Mouse (Mus musculus) forebrain, postnatal 0 days (tissue): ENCODE measurements around the gene Negr1. TPM values are rescaled to one million over a fixed set of nuclear protein-coding genes. Genes with fewer than 3 reads are reported as not detected.

Source experiments
- ATAC-seq: fragments of 200-750 bp; cut with Nextera tagmentation; 2 replicates; pipeline ENCODE4 v1.8.0; 2017; ENCODE audit warnings: mild to moderate bottlenecking, moderate library complexity
- DNase-seq: peaks from one replicate; pipeline ENCODE4 v3.0.0-alpha.2; 2015
- H3K27ac ChIP-seq: fragments of 300-500 bp; sonication (generic); 2 replicates; pipeline ENCODE4 v1.5.1; 2014; ENCODE audit warnings: low read depth, mild to moderate bottlenecking, antibody characterized with exemption, low read length, moderate library complexity, mixed read lengths
- H3K27me3 ChIP-seq: fragments of 300-500 bp; sonication (generic); 2 replicates; pipeline ENCODE4 v1.6.1; 2014; ENCODE audit warnings: mild to moderate bottlenecking, low read length, mixed read lengths; ENCODE audit not compliant: insufficient read depth
- H3K36me3 ChIP-seq: fragments of 300-500 bp; sonication (generic); 2 replicates; pipeline ENCODE4 v1.6.1; 2014; ENCODE audit warnings: mild to moderate bottlenecking, moderate library complexity; ENCODE audit not compliant: insufficient read depth
- H3K4me1 ChIP-seq: fragments of 300-500 bp; sonication (generic); 2 replicates; pipeline ENCODE4 v1.6.1; 2014; ENCODE audit warnings: antibody characterized with exemption; ENCODE audit not compliant: insufficient read depth
- H3K4me2 ChIP-seq: fragments of 300-500 bp; sonication (generic); 2 replicates; pipeline ENCODE4 v1.6.1; 2014; ENCODE audit warnings: low read depth, mild to moderate bottlenecking, moderate library complexity
- H3K4me3 ChIP-seq: fragments of 300-500 bp; sonication (generic); 2 replicates; pipeline ENCODE4 v1.5.1; 2014; ENCODE audit warnings: low read depth, low read length, mixed read lengths
- H3K9ac ChIP-seq: fragments of 300-500 bp; sonication (generic); 2 replicates; pipeline ENCODE4 v1.6.1; 2014; ENCODE audit warnings: mild to moderate bottlenecking
- H3K9me3 ChIP-seq: fragments of 300-500 bp; sonication (generic); 2 replicates; pipeline ENCODE4 v1.6.1; 2016; ENCODE audit warnings: low read length
- CTCF ChIP-seq: sonication (generic); IDR thresholded peaks from 2 replicates; pipeline ENCODE4 v1.5.1; 2016; ENCODE audit warnings: antibody characterized with exemption, control low read depth, low read depth
- WGBS: fragments of 180-500 bp; shearing (Covaris S2); extraction: QIAGEN DNeasy Blood & Tissue Kit; methylation state at CpG from one replicate; pipeline ENCODE4 v1.1.7; 2014; 5-methylcytosine and 5-hydroxymethylcytosine counted together
- polyA plus RNA-seq: library from polyadenylated mRNA; unstranded; fragments of >200 nt; fragmentation: Nextera tagmentation; extraction: Ambion mirVana; gene quantifications from 2 replicates; pipeline ENCODE4 v1.2.1, GENCODE M21; 2015
- total RNA-seq: library from RNA; depleted of rRNA; stranded (reverse); fragments of >200 nt; gene quantifications from 2 replicates; pipeline ENCODE4 v1.2.3, GENCODE M21; 2014

The Negr1 gene
- total and polyA plus RNA-seq, 2 experiments from 2014 or later = 65.0 to 205 TPM

DNA sequence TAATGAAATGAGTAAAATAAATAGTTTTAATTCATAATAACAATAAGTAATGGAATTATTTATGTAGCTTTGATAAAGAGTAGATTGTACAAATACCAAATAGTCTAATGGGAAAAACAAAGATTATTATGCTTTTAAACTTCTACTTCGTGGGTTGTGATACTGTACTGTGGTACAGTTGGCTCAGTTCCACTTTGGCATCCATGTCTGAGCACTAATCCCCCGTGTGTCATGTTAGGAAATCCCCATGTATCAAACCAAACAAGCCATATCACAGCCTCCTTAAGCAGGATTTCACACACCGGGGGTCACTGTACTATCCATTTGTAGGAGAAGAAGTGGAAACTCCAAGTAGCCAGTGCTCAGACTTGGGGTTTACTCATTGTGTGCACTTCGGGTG, 329.4 kb downstream of the Negr1 start:
- ATAC-seq = no peak
- Histone ChIP-seq H3K9me3 (no peaks in the 10 kb centered on the region), H3K4me1 (no peaks in the 10 kb centered on the region), H3K27ac (no peak overlapping the region), H3K36me3 (no peaks in the 10 kb centered on the region), H3K4me3 (no peak overlapping the region), H3K27me3 (no peaks in the 10 kb centered on the region), H3K4me2 (no peak overlapping the region), H3K9ac (no peak overlapping the region)
- DNase-seq = no peak
- 52% methylated on average over 4 of the region's 4 CpGs for WGBS
- TF ChIP-seq CTCF = no peak

DNA sequence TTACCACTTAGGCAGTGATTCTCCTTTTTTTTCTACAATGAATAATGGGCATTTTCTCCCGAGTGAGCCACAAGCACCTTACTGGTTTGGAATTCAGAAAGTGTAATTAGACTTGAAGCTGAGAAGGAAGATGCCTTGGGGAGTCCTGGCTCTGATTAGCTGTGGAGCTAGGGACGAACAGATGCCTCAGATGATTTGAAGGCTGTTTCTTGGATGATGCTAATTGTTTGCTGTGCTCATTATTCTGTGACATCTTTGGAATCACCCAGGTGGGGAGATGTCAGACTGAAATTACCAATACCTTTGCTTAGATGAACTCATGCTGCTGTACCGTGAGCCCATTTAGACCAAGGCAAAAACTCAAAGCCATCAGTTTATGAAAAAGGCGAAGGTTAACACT, 333.7 kb downstream of the Negr1 start:
- TF ChIP-seq CTCF = no peak
- H3K36me3 ChIP-seq = no peaks in the 10 kb centered on the region
- no peaks in the 10 kb centered on the region for H3K4me1 ChIP-seq
- 35% methylated on average over 4 of the region's 4 CpGs for WGBS
- H3K27ac ChIP-seq = 0 out of 2 replicates have a peak overlapping the region, but pooled peaks have one; percentile 9
- H3K9ac ChIP-seq = no peak overlapping the region
- no peaks in the 10 kb centered on the region for H3K27me3 ChIP-seq
- no peak for ATAC-seq
- H3K4me2 ChIP-seq = no peak overlapping the region
- H3K9me3 ChIP-seq = no peaks in the 10 kb centered on the region
- H3K4me3 ChIP-seq = no peak overlapping the region
- DNase-seq = no peak

DNA sequence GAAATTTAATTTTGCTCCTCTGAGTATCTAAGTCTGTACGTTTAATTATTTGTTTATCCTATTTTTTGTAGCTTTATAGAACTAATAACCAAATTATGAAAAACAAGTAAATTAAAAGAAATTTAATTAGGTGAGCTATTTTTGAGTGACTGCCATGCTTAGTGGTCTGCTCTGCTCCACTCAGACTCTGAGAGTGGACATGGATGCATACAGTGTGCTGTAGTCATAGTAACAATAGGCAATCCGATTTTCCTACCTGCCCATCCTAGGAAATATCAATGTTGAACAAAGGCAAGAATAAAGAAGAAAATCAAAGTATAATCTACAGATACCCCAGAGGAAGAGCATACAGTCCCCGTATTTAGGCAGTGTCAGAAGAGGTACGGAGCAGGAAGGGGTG, 334.5 kb downstream of the Negr1 start:
- Histone ChIP-seq H3K4me1 (no peaks in the 10 kb centered on the region), H3K9ac (no peak overlapping the region), H3K4me2 (no peak overlapping the region), H3K9me3 (no peaks in the 10 kb centered on the region), H3K27me3 (no peaks in the 10 kb centered on the region), H3K27ac (no peak overlapping the region), H3K4me3 (no peak overlapping the region), H3K36me3 (no peaks in the 10 kb centered on the region)
- TF ChIP-seq CTCF = no peak
- DNase-seq (no peak), ATAC-seq (no peak)
- WGBS = 79% methylated on average over 4 of the region's 4 CpGs

DNA sequence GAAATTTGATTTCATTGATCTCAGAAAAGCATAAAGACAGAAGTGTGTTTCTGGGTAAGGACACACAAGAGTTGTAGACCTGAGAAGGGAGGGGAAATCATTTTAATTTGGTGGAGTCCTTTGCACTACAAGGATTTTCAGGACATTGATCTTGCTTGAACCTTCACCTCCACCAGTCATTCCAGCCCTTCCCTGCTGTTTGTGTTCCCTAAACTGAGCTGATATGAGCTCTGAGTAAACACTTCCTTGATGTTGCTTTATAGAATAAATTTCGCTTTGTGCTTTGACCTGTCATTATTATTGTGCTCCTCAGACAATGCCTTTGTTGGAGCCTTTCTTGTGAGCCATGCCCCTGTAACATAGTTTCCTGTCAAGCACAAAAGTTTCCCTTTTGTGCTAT, 335.0 kb downstream of the Negr1 start:
- DNase-seq (no peak), ATAC-seq (no peak)
- 54% methylated on average over 1 of the region's 1 CpGs for WGBS
- Histone ChIP-seq H3K27ac (no peak overlapping the region), H3K4me1 (no peaks in the 10 kb centered on the region), H3K27me3 (no peaks in the 10 kb centered on the region), H3K4me2 (no peak overlapping the region), H3K36me3 (no peaks in the 10 kb centered on the region), H3K9me3 (no peaks in the 10 kb centered on the region), H3K9ac (no peak overlapping the region), H3K4me3 (no peak overlapping the region)
- no peak for TF ChIP-seq CTCF

DNA sequence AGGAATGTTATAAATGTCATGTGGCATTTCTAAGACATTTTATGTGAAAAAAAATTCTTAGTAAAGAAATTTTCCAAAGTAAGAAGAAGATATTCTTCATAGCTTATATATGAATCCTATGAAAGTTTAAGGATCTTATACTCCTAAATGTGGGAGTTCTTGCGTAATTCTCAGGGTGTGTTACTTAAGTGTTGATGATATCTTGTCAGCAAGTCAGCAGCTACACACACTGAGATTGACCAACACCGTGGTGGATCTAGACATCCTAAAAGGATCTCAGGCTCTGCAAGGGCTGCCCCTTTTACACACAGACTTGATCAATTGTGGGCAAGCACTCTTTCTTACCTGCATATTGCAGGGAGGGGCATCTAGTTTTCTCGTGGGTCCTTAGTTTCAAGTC, 339.5 kb downstream of the Negr1 start:
- 93% methylated on average over 3 of the region's 3 CpGs for WGBS
- no peak for TF ChIP-seq CTCF
- Histone ChIP-seq H3K4me3 (no peak overlapping the region), H3K4me1 (no peaks in the 10 kb centered on the region), H3K4me2 (no peak overlapping the region), H3K36me3 (no peaks in the 10 kb centered on the region), H3K27ac (no peak overlapping the region), H3K9ac (no peak overlapping the region), H3K9me3 (no peaks in the 10 kb centered on the region), H3K27me3 (no peaks in the 10 kb centered on the region)
- no peak for DNase-seq
- ATAC-seq = no peak

DNA sequence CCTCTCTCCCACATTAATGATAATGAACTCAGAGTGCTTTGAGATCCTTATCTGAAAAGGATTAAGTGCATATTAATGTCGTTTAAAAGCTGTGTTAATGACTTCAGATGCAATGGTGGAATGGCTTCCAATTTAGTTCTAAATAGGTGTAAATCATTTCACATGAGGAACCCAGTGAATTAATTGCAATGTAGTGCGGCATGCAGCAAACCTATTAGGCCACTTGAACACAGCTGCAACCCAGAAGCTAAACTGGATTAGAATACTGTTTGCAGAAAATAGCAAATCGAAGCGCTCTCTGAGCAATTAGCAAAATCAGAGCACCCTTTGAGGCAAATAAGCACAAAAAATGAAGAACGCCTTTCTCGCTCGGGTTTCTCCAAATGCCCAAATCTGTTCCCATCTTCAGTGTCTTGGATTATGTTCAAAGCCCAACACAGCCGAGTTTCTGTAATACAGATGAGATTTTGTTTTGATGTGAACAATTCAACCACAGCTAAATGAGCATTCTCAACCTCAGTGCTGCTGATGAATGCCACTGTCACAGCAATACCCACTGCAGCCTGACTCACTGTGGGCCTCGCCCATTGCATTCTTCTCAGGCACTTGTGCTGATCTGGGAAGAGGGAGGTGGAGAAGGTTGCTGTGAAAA, 342.5 kb downstream of the Negr1 start:
- no peaks in the 10 kb centered on the region for H3K9me3 ChIP-seq
- H3K4me3 ChIP-seq = no peak overlapping the region
- DNase-seq (peak; percentile 49), ATAC-seq (peak; percentile 85)
- WGBS = 13% methylated on average over 9 of the region's 9 CpGs
- no peak overlapping the region for H3K4me2 ChIP-seq
- H3K4me1 ChIP-seq = no peaks in the 10 kb centered on the region
- H3K27me3 ChIP-seq = no peaks in the 10 kb centered on the region
- no peak overlapping the region for H3K9ac ChIP-seq
- H3K27ac ChIP-seq = peak overlapping the region; percentile 60
- no peak for TF ChIP-seq CTCF
- no peaks in the 10 kb centered on the region for H3K36me3 ChIP-seq

DNA sequence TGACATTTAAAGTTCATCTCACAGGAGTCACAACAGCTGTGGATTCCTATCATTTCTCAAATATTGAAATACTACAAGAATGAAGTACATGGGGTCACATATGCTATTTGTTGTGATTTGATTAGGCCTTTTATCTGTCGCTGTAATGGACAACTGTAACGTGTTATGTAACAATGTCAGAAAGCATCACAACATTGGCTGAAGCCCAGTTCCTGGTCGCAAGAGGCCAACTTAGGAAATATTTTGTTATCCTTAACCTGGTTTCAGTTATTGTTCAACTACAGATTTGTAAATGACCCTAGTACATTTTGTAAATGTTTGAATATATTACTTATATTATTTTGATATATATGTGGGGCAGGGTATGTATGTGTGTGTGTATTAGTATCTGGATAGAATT, 351.2 kb downstream of the Negr1 start:
- WGBS = 80% methylated on average over 3 of the region's 3 CpGs
- ATAC-seq = no peak
- Histone ChIP-seq H3K9me3 (no peaks in the 10 kb centered on the region), H3K27ac (no peak overlapping the region), H3K9ac (no peak overlapping the region), H3K4me1 (no peaks in the 10 kb centered on the region), H3K4me2 (no peak overlapping the region), H3K4me3 (no peak overlapping the region), H3K36me3 (no peaks in the 10 kb centered on the region), H3K27me3 (no peaks in the 10 kb centered on the region)
- no peak for DNase-seq
- TF ChIP-seq CTCF = no peak

DNA sequence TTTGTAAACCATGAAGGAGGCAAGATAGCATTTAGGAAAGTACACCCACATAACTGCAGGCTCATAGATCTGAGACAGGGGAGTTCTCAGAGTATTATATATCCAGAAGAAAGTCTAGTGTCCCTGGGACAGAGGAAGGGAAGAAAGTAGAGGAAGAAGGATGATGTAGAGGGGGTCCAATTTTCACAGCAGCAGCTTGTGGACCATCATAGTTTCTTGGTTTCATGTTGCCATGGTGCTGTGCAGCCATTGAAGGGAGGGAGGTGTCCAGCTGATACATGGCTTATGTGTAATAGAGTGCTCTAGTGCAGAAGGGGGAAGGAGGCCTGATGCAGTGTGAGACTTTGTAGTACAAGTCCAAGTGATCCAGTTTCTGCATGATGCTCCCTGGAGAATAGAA, 359.8 kb downstream of the Negr1 start:
- H3K4me2 ChIP-seq = no peak overlapping the region
- no peaks in the 10 kb centered on the region for H3K9me3 ChIP-seq
- H3K36me3 ChIP-seq = no peaks in the 10 kb centered on the region
- TF ChIP-seq CTCF = no peak
- H3K27me3 ChIP-seq = no peaks in the 10 kb centered on the region
- ATAC-seq = no peak
- no peak for DNase-seq
- H3K27ac ChIP-seq = no peak overlapping the region
- H3K4me1 ChIP-seq = no peaks in the 10 kb centered on the region
- H3K9ac ChIP-seq = no peak overlapping the region
- H3K4me3 ChIP-seq = no peak overlapping the region
